Mouse (Mus musculus) spleen, adult 2 months (tissue): ENCODE data around the gene Gm9999. TPM values are rescaled to one million over a fixed set of nuclear protein-coding genes. Genes with fewer than 3 reads are reported as not detected.

Experiments used
- DNase-seq, 2 experiments: peaks; one replicate each; pipeline versions ENCODE4 v3.0.0 to v3.0.0-alpha.2; 2012 to 2021; ENCODE audit warnings: low spot score in 2 of 2, low read depth in 1 of 2
- H3K27ac ChIP-seq: fragments of 200-500 bp; 2 replicates; pipeline ENCODE4 v1.5.1; 2012; ENCODE audit warnings: low read length, inconsistent platforms; ENCODE audit not compliant: insufficient read depth
- H3K27me3 ChIP-seq: fragments of 200-500 bp; 2 replicates; pipeline ENCODE4 v1.6.1; 2012; ENCODE audit warnings: mild to moderate bottlenecking, moderate library complexity, low read length, inconsistent platforms; ENCODE audit not compliant: control insufficient read depth, insufficient read depth
- H3K36me3 ChIP-seq: fragments of 200-500 bp; 2 replicates; pipeline ENCODE4 v1.6.1; 2012; ENCODE audit warnings: mild to moderate bottlenecking, low read length, inconsistent platforms; ENCODE audit not compliant: control insufficient read depth, insufficient read depth
- H3K4me1 ChIP-seq: fragments of 200-500 bp; 2 replicates; pipeline ENCODE4 v1.6.1; 2011; ENCODE audit warnings: inconsistent platforms; ENCODE audit not compliant: control insufficient read depth, insufficient read depth, insufficient read length
- H3K4me3 ChIP-seq: fragments of 200-500 bp; 2 replicates; pipeline ENCODE4 v1.5.1; 2011; ENCODE audit warnings: mild to moderate bottlenecking, inconsistent platforms; ENCODE audit not compliant: insufficient read depth, insufficient read length; ENCODE audit errors: extremely low read depth
- CTCF ChIP-seq: fragments of 200-500 bp; IDR thresholded peaks from 2 replicates; pipeline ENCODE4 v1.5.1; 2011; ENCODE audit warnings: mild to moderate bottlenecking, inconsistent platforms; ENCODE audit not compliant: insufficient read depth, insufficient read length, insufficient replicate concordance; ENCODE audit errors: extremely low read depth
- POLR2A ChIP-seq: fragments of 200-500 bp; IDR thresholded peaks from 2 replicates; pipeline ENCODE4 v1.6.1; 2011; ENCODE audit warnings: low read depth, low read length, inconsistent platforms
- WGBS: fragments of 180-500 bp; shearing (Covaris S2); methylation state at CpG from one replicate; pipeline ENCODE4 v1.1.7; 2018; 5-methylcytosine and 5-hydroxymethylcytosine counted together
- polyA plus RNA-seq: library from polyadenylated mRNA; depleted of rRNA; stranded (reverse); fragments of >200 nt; gene quantifications from 2 replicates; pipeline ENCODE4 v1.2.3, GENCODE M21; 2012

The Gm9999 gene
- polyA plus RNA-seq, 1 experiment, result not detected

GRCm38 (mm10) chr7:46962806-46963618, 20.4 kb upstream of the Gm9999 start:
- H3K4me3 ChIP-seq, result no peak overlapping the region
- H3K27me3 ChIP-seq, result no peaks in the 10 kb centered on the region
- DNase-seq, result peak; percentile 51 to 60
- H3K4me1 ChIP-seq, result no peaks in the 10 kb centered on the region
- no peak overlapping the region; the same call in 1 of the 2 replicates for H3K27ac ChIP-seq
- TF ChIP-seq CTCF (peak; percentile 62; the same call in 1 of the 2 replicates), POLR2A (no peak)
- no peaks in the 10 kb centered on the region for H3K36me3 ChIP-seq
- WGBS, result 3% methylated on average over 9 of the region's 9 CpGs

GRCm38 (mm10) chr7:46964070-46964469, 19.3 kb upstream of the Gm9999 start:
- DNase-seq, result no peak
- Histone ChIP-seq H3K27ac (no peak overlapping the region), H3K27me3 (no peaks in the 10 kb centered on the region), H3K4me1 (no peaks in the 10 kb centered on the region), H3K36me3 (no peaks in the 10 kb centered on the region), H3K4me3 (no peak overlapping the region)
- 39% methylated on average over 7 of the region's 7 CpGs for WGBS
- TF ChIP-seq POLR2A (no peak), CTCF (no peak)

- DNase-seq, result no peak
- WGBS, result 81% methylated on average over 4 of the region's 4 CpGs
- Histone ChIP-seq H3K27ac (no peak overlapping the region), H3K4me1 (no peaks in the 10 kb centered on the region), H3K36me3 (no peaks in the 10 kb centered on the region), H3K27me3 (no peaks in the 10 kb centered on the region), H3K4me3 (no peak overlapping the region)
- no peak for TF ChIP-seq POLR2A
- TF ChIP-seq CTCF, result no peak
These were observed 13.5 kb upstream of the Gm9999 start for GRCm38 (mm10) chr7:46969898-46970297.

GRCm38 (mm10) chr7:46974648-46975047, 8.7 kb upstream of the Gm9999 start:
- no peak for TF ChIP-seq CTCF

GRCm38 (mm10) chr7:46975456-46975855, 7.9 kb upstream of the Gm9999 start:
- Histone ChIP-seq H3K4me3 (no peak overlapping the region), H3K27me3 (no peaks in the 10 kb centered on the region), H3K27ac (no peak overlapping the region), H3K4me1 (no peaks in the 10 kb centered on the region), H3K36me3 (no peaks in the 10 kb centered on the region)
- 91% methylated on average over 11 of the region's 11 CpGs for WGBS
- DNase-seq, result no peak
- no peak for TF ChIP-seq CTCF
- TF ChIP-seq POLR2A, result no peak

More at GRCm38 (mm10) chr7:46974648-46975047, 8.7 kb upstream of the Gm9999 start:
- H3K27ac ChIP-seq, result no peak overlapping the region
- 92% methylated on average over 4 of the region's 4 CpGs for WGBS
- no peaks in the 10 kb centered on the region for H3K27me3 ChIP-seq
- H3K36me3 ChIP-seq, result no peaks in the 10 kb centered on the region
- no peak overlapping the region for H3K4me3 ChIP-seq
- no peak for DNase-seq
- H3K4me1 ChIP-seq, result no peaks in the 10 kb centered on the region

GRCm38 (mm10) chr7:46985718-46986505, 2.5 kb downstream of the Gm9999 start:
- Histone ChIP-seq H3K4me3 (no peak overlapping the region), H3K36me3 (peaks cover 5% of the 10 kb centered on the region; the same call in 1 of the 2 replicates), H3K4me1 (0 out of 2 replicates have a peak, but pooled peaks cover 3% of the 10 kb centered on the region), H3K27me3 (no peaks in the 10 kb centered on the region), H3K27ac (no peak overlapping the region)
- TF ChIP-seq CTCF, result no peak
- DNase-seq, result no peak
- 69% methylated on average over 8 of the region's 8 CpGs for WGBS
